Mouse (Mus musculus) adrenal gland, postnatal 0 days (tissue): ENCODE results near the gene Syk. TPM values are rescaled to one million over a fixed set of nuclear protein-coding genes. Genes with fewer than 3 reads are reported as not detected.

Source experiments
- polyA plus RNA-seq: library from polyadenylated mRNA; unstranded; fragments of >200 nt; fragmentation: Nextera tagmentation; extraction: Ambion mirVana; gene quantifications from 2 replicates; pipeline ENCODE4 v1.2.1, GENCODE M21; 2015

The Syk gene
- polyA plus RNA-seq = 1.9 and 2.1 TPM in 2 replicates

DNA sequence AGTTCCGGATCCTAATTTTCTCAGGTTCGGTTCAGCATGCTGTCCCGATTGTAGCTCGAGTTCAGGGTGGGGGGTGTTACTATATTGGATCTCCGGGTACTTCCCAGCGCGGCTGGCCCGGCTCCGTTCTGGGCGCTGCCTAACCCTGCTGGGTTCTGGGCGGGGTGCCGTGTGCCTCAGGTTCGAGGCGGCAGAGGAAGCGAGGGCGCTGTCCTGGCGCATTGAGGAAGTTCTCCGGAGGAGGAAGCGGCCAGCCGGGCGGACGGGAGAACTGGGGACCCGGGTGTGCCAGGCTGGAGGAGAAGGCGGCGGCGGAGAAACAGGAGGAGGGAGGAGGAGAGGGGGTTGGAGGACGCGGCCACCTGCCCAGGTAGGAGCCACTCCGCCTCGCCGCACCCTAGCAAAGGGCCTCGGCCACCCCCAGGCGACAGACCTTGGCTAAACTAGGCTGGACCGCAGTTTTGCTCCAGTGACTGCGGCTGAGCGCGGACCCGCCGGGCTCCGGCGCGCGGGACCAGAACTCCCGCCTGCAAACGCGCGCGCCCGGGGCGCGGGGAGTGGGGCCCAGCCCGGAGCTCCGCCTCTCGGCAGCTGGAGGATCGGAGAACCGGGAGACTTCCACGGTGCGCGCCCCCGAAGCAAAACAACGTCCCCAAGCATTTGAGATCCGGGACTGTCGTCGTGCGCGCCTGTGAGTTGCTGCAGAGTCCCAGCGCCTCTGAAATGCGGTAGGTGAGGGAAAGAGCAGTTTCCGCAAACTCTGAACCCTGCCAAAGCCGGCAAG is at the start of gene Syk:
Gene Syk (plus strand): TSS at position 296 of the 784 bp plus-strand sequence.

Other genes with a start within 250 kb of the Syk start
- gene Diras2, start 51.9 kb upstream of the Syk start, polyA plus RNA-seq = 1.2 and 1.3 TPM in 2 replicates